Mouse (Mus musculus): Measurements from ENCODE around the gene Aprt.

GRCm38 (mm10) chr8:122605367-122605766, 28.7 kb upstream of the Aprt start:
- no peak for TF ChIP-seq CTCF (conservative IDR thresholded peaks at IDR 0.05; ENCODE audit: low read length)
- no peak for TF ChIP-seq NANOG (IDR thresholded peaks at IDR 0.05; ENCODE audit: borderline replicate concordance, low read length)
